Comparison of ENCODE assay signal across 21 mouse cellular contexts in genomic region chr3:27555401-27555940, GRCm38 (mm10).
DNase-seq lines count a peak whose midpoint lies in the region; ATAC-seq lines count a peak whose summit lies in the region.
"Had no signal": no experiment of that assay in that cellular context is flagged by ENCODE, and none has a peak within 500 bp of the region (broad histone marks: within the 10 kb centered on the region; RNA-seq: fewer than 3 reads in every experiment).

No protein-coding gene starts in this region.

- no peak overlapping the region for H3K4me2 ChIP-seq in kidney, embryonic 14.5 days (replicated peaks; ENCODE audit: low read depth, low read length)
- H3K4me2 ChIP-seq: embryonic facial prominence, embryonic 15.5 days; heart, embryonic 12.5 days; hindbrain, embryonic 12.5 days; limb, embryonic 15.5 days; midbrain, embryonic 11.5 days; stomach, embryonic 15.5 days had no signal

- DNase-seq in kidney, postnatal 14 days, result no peak
- DNase-seq in left cerebral cortex, adult 11 months (ENCODE audit: low spot score), result peak; percentile 18
- no peak for DNase-seq in left cerebral cortex, postnatal 10 days (ENCODE audit: extremely low spot score in 1 of 2, low spot score in 2 of 2)
- DNase-seq in cerebellum, adult 8-10 months, result peak; percentile 11
- peak; percentile 58 to 62 for DNase-seq in cerebellum, postnatal 36 days
- DNase-seq in spleen, postnatal 14 days (ENCODE audit: low spot score in 2 of 2), result no peak
- DNase-seq: forebrain, postnatal 0 days; gastrocnemius, postnatal 25 days; heart, postnatal 14 days; kidney, adult 8-10 months; spleen, adult 18-20 months; thymus, adult 2 months had no signal

- peaks cover 8% of the 10 kb centered on the region for H3K36me3 ChIP-seq in kidney, embryonic 14.5 days (ENCODE audit: control insufficient read depth, insufficient read depth, low read length)

- no peak overlapping the region for H3K9ac ChIP-seq in kidney, embryonic 14.5 days (ENCODE audit: low read depth, low read length)
- H3K9ac ChIP-seq: embryonic facial prominence, embryonic 15.5 days; forebrain, postnatal 0 days; heart, embryonic 12.5 days; hindbrain, embryonic 12.5 days; limb, embryonic 15.5 days; stomach, embryonic 15.5 days had no signal

- no peaks in the 10 kb centered on the region for H3K9me3 ChIP-seq in kidney, embryonic 14.5 days (ENCODE audit: control insufficient read depth, low read length)
- H3K9me3 ChIP-seq: embryonic facial prominence, embryonic 15.5 days; heart, embryonic 12.5 days; hindbrain, embryonic 12.5 days; limb, embryonic 15.5 days; stomach, embryonic 15.5 days had no signal

- intact Hi-C loops in left cerebral cortex, postnatal 10 days (cut with DNase I), result no loop called here

- peaks cover 16% of the 10 kb centered on the region for H3K4me1 ChIP-seq in kidney, embryonic 14.5 days (ENCODE audit: control insufficient read depth, insufficient read depth, low read length)
- H3K4me1 ChIP-seq: embryonic facial prominence, embryonic 15.5 days; heart, embryonic 12.5 days; hindbrain, embryonic 12.5 days; limb, embryonic 15.5 days had no signal

- no peak for ATAC-seq in kidney, embryonic 14.5 days (ENCODE audit: low FRiP score, low TSS enrichment)
- ATAC-seq in granulocyte monocyte progenitor cell, adult 5-6 weeks (replicated peaks; ENCODE audit: poor library complexity, severe bottlenecking), result no peak
- ATAC-seq: forebrain, postnatal 0 days; lung, postnatal 0 days had no signal

- no peaks in the 10 kb centered on the region for H3K27me3 ChIP-seq in kidney, embryonic 14.5 days (ENCODE audit: control insufficient read depth, insufficient read depth, low read length)
- H3K27me3 ChIP-seq: embryonic facial prominence, embryonic 15.5 days; heart, embryonic 12.5 days; hindbrain, embryonic 12.5 days; limb, embryonic 15.5 days; stomach, embryonic 15.5 days had no signal

- H3K4me3 ChIP-seq in kidney, embryonic 14.5 days (ENCODE audit: low read length), result no peak overlapping the region
- H3K4me3 ChIP-seq: embryonic facial prominence, embryonic 15.5 days; heart, embryonic 12.5 days; hindbrain, embryonic 12.5 days; limb, embryonic 15.5 days; stomach, embryonic 15.5 days had no signal

- 0 out of 2 replicates have a peak overlapping the region, but pooled peaks have one; percentile 24 for H3K27ac ChIP-seq in kidney, embryonic 14.5 days (ENCODE audit: low read depth, low read length)
- H3K27ac ChIP-seq: embryonic facial prominence, embryonic 15.5 days; hindbrain, embryonic 12.5 days; limb, embryonic 15.5 days; stomach, embryonic 15.5 days had no signal

- WGBS in kidney, embryonic 14.5 days, result 87% methylated on average over 3 of the region's 3 CpGs

Comparison
In these comparisons a context has a peak if more than half of its experiments do, and no peak if none do; other contexts are left out.
1. DNase-seq: peak in left cerebral cortex, adult 11 months (single experiment), cerebellum, adult 8-10 months (single experiment) and cerebellum, postnatal 36 days (2 of 2); none in kidney, postnatal 14 days (single experiment), left cerebral cortex, postnatal 10 days (0 of 2) and spleen, postnatal 14 days (0 of 2).